Mouse (Mus musculus): ENCODE results near the gene Ppp1r37. TPM values are rescaled to one million over a fixed set of nuclear protein-coding genes. Genes with fewer than 3 reads are reported as not detected.
"Not testable (repeated sequence)": the region's sequence is repeated elsewhere in the genome, so short reads cannot be mapped to it uniquely, and the experiment has no call there.

Ppp1r37 gene
- 10 to 100 TPM; 48.0 to 52.3 TPM for total RNA-seq (2021)

DNA sequence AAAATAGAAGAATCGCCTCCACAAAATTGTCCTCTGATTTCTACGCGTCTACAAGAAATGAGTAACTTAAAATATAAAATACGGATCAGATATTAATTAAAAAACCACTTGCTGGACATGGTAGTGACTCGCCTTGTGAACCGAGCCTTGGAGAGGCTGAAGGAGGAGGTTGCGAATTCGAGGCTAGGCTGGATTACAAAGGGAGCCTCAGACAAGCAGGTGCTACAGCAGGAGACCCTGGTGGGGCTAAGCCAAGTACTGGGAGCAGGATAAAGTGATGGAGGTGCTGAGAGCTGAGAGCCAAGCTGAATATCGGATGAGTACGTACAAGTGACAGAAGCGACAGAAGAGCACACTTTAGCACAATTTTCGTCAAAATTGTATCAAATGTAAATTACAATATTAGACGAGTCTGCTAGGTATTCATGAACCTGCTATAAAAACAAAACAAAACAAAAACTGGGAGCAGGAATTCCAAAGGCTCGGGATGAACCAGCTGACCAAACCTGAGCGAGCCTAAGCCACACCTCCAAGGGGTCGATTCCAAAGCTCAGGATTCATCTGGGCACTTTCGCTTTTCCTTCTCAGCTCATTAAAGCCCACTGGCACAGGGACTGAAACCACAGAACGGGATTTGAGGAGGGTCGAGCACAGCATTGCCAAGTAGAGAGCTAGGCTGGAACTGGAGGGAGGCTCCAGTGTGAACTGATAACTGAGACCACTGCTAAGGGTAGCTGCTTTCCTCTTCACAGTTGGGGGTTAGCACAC is at the start of gene Ppp1r37:
TSS of gene Ppp1r37 (minus strand) at position 434 of the 768 bp plus-strand sequence.
- intact Hi-C loops (cut with DNase I), result loop anchor here (5.0 kb wide), 1 partner anchor 56 kb away; the partner anchor contains the start of genes Bloc1s3 and Trappc6a
- no peak for DNase-seq (ENCODE audit: low spot score)

DNA sequence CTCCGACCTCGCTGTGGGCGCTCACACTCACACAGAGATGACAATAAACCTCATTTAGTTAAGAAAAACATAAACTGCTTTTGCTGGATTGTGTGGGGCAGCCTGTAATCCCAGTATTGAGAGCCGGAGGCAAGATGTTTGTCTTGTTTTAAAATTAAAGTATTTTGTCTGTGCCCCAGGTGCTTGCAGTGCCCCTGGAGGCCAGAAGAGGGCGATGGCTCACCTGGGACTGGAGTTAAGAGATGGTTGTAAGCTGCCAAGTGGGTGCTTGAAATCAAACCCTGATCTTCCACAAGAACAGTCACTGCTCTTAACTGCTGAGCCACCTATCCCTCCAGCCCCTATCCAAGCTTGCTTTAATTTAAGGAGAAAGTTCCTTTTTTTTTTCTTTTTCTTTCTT is 48.1 kb upstream of the Ppp1r37 start:
- intact Hi-C loops (cut with DNase I), result no loop called here
- no peak for DNase-seq (ENCODE audit: low spot score)

DNA sequence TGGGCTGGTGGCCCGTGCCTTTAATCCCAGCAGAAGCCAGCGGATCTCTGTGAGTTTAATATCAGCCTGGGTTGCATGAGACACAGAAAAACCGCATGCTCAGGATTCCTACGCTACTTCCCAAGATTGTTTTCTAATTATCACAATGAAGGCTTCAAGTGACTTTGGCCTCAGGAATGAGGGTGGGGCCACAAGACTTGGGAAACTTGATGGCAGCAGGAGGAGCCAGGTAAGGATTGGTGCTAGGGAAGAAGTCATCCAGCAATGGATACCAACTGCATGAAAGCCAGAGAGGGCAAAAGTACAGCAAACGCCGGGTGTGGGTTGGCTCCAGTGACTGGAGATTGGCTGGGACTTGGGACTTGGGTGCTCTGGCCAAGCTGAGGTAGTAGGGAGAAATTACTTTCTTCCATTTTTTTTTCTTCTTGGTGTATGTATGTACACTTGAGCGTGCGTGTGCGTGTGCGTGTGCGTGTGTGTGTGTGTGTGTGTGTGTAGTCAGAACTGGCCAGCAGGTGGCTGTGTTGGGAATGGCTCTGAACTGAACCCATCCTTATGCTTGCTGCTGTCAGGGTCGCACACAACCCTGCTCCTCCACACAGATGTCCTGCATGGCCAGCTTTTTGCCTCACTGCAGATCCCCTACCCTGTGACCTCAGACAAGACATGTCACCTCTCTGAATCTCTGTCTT is 46.9 kb upstream of the Ppp1r37 start:
- intact Hi-C loops (cut with DNase I), result no loop called here
- DNase-seq (ENCODE audit: low spot score), result no peak

DNA sequence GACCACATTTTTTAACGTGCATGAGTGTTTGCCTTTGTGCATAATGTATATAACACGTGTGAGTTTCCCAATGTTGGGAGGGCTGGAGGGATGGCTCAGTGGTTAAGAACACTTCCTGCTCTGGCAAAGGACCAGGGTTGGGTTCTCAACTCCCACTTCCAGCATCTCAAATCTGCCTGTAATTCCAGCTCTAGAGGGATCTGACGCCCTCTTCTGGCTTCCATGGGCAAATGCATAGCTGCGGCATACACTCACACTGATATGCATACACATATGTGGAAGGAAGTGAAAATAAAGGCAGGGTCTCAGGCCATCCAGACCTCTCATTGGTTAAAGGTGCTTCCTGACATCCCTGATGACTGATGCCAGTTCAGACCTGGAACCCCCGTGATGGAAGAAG is 44.4 kb upstream of the Ppp1r37 start:
- no peak for DNase-seq (ENCODE audit: low spot score)
- intact Hi-C loops (cut with DNase I), result no loop called here

DNA sequence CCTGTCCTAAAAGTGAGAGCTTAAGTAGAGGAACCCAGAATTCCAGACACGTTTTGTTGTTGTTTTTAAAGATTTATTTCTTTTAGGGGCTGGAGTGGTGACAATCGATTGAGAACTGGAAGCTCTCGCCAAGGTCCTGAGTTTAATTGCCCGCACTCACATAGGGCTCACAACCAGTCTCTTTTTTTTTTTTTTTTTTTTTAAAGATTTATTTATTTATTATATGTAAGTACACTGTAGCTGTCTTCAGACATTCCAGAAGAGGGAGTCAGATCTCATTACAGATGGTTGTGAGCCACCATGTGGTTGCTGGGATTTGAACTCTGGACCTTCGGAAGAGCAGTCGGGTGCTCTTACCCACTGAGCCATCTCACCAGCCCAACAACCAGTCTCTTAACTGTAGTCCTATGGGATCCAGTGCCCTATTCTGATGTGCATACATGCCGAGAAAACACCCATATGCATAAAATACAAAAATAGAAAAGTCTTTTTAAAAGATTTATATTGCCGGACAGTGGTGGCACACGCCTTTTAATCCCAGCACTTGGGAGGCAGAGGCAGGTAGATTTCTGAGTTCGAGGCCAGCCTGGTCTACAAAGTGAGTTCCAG is 41.8 kb upstream of the Ppp1r37 start:
- DNase-seq (ENCODE audit: low spot score); intact Hi-C loops (cut with DNase I): not testable (repeated sequence)

DNA sequence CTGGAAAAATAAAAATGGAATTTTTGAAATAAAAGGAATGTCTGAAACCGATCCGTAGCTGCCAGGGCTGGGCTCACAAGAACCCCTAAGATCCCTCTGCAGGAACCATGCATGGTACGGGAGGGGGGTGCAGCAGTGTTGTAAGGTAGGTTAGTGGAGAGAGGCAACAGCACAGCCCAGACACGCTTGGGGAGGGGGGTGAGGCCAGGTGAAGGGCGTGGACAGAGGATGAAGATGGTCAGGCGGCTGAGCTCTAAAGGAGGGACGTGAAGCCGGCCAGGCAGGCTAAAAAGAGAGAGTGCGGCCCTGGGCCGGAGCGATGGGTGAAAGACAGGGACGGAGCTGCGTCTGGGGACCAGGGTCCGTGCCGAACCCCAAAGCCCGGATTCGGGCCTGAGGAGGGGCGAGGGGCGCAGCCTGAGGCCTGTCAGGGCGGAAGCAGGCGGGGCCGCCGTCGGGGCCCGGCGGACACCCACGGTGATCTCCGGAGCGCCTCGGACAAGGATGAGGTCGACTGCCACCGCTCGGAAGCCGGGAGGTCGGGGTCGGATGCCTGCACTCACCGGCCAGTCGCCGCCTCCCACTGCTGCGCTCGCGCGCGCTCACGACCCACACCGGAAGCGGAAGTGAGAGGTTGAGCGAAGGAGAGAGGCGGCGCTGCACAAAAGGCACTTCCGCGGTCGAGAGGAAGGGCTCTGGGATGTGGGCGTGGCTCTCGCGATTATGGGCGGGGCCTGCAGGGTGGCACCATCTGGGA is 41.2 kb upstream of the Ppp1r37 start, which contains the start of gene Clasrp:
TSS of gene Clasrp (minus strand) at position 638 of the 757 bp plus-strand sequence.
- intact Hi-C loops (cut with DNase I), result no loop called here
- peak; percentile 91 for DNase-seq (ENCODE audit: low spot score)

DNA sequence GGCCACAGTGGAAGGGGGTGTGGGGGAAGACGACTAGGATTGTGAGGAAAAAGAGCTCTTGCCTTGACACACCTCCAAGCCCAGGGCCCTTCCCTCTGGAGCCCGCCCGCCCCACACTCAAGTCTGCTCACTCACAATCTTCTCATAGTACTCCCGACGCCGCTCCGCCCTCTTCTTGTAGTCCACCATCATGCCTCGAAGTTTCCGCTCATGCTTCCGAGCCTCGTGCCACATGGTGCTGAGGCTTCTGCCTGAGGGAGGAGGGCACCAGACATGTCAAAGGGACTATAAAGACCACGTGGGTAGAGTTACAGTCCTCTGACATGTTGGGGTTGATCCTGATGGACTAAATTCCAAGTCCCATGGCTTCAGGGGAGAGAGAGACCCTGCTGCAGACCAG is 40.2 kb upstream of the Ppp1r37 start:
- intact Hi-C loops (cut with DNase I), result no loop called here
- no peak for DNase-seq (ENCODE audit: low spot score)

DNA sequence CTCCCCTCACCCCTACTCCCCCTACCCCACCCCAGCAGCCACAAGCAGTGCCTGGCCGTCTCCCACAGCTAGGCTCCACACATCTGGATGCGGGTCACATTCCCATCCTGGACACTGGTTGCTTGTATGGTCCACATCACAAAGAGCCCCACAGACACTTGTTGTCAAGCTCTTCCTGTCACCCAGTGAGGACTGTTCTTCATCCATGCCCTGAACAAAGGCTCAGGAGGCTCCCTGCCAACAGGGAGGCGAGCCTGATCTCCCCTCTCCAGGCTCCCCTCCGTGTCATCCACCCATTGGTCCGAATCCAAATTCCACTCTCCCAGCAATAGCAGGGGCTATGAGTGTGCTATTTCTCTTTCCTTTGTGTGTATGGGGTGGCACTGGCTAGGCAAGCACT is 37.7 kb upstream of the Ppp1r37 start:
- intact Hi-C loops (cut with DNase I), result no loop called here

DNA sequence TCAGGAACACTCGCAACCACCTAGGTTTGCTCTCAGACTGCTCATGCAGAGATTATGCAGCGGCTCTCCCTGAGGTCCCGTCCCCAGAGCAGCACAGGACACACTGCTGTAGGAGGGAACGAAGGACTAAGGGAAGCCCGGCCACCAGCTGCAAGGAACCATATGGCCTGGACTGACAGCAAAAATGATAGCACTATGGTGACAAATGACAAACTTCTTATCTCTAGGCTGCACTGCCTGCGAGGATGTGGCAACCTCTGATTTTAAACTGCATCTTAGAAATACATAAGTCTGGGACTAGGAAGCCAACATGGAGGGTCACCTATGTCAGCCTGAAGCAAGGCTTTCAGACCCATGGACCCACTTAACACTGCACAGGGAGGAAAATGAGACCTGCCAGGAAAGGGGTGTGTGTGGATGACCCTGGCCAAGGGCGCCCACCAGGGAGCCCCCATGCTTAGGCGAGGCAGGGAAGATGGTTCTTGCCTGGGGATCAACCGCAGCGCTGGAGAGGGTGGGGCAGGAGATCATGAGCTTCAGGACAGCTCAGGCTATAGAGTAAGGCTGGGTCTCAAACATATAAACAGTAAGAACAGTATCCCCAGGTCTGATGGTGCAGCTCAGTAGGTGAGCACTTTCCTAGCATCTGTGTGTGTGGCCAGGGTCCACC is 30.3 kb upstream of the Ppp1r37 start:
- intact Hi-C loops (cut with DNase I), result no loop called here

More for the DNA sequence above, 37.7 kb upstream of the Ppp1r37 start:
- DNase-seq (ENCODE audit: low spot score), result no peak

DNA sequence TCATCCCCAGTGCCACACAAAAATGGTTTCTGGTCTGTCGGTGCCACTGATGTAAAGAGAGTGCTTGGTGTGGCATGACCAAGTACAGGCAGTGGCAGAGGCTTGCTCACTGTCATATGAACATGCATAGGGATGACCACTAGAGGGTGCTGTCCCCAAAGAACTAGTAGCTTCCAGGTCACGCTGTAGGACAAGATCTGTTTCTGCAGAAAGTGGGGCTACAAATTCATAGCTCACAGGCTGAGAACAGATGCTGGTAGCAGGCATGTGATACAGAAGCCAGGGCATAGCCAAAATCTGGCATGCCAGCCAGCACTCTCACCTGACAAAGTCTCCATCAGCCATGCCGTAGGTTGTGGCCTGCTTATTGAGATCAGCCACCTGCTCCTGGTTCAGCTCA is 27.0 kb upstream of the Ppp1r37 start:
- intact Hi-C loops (cut with DNase I), result no loop called here
- no peak for DNase-seq (ENCODE audit: low spot score)

More for the DNA sequence above, 30.3 kb upstream of the Ppp1r37 start:
- no peak for DNase-seq (ENCODE audit: low spot score)

DNA sequence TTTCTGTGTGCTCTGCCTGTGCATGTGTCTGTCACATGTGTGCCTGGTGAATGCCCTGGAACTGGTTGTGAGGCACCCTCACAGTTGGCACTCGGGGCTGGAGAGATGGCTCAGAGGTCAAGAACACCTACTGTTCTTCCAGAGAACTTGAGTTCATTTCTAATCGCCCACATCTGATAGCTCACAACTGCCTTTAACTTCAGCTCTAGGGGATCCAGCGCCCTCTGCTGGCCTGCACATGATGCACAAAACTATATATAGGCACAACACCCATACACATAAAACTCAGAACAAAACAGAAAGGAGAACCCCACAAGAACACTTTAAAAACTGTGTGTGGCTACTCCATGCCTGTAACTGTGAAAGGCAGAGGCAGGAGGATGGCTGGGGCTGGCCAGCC is 26.3 kb upstream of the Ppp1r37 start:
- no peak for DNase-seq (ENCODE audit: low spot score)
- intact Hi-C loops (cut with DNase I), result no loop called here

DNA sequence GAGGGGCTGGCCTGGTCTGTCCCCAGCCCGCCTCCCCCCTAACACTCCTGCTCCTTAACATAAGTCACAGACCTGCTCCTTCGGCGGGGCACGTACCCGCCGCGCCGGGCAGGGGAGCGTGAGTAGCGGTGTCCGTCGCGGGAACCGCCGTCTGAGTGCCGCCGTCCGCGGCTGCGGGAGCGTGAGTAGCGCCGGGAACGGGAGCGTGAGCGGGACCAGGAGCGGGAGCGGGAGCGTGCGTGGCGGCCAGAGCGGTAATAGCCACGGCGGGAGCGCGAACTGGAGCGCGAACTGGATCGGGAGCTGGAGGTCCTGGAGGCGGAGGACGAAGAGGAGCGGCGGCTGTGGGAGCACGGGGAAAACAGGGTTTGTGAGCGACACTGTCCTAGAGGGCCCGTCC is 23.4 kb upstream of the Ppp1r37 start:
- DNase-seq (ENCODE audit: low spot score), result no peak
- intact Hi-C loops (cut with DNase I), result no loop called here

DNA sequence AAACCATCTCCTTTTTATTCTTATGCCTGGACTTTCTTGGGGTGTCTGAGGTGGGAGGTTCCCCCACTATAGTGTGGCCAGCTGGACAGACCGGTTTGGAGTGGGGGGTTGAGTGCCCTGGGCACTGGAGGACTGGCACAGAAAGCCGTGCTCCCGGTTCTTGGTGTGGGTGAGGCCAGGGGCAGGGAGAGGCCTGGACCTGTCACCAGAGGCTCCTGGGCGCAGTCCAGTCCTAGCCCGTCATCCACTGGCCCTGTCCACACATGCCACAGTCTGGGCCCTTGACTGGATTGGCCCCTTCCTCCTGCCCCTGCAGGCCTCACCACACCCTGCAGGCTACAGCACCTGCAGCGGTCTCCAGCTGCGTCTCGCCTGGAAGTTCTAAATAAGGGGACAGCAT is 17.8 kb upstream of the Ppp1r37 start:
- no peak for DNase-seq (ENCODE audit: low spot score)
- intact Hi-C loops (cut with DNase I), result no loop called here

DNA sequence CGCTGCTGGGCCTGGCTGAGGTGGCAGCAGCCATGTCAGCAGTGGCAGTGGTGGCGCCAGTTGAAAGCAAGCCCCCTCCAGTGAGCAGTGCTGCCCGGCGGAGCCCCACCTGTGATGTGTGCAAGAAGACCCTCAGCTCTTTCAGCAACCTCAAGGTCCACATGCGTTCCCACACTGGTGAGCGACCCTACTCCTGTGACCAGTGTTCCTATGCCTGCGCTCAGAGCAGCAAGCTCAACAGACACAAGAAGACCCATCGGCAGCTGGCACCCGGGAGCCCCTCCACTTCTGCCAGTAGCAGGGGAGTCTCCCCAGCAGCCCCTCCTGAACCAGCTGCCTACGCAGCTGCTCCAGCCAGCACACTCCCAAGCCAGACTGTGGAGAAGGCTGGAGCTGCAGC is 16.9 kb upstream of the Ppp1r37 start:
- intact Hi-C loops (cut with DNase I), result no loop called here

DNA sequence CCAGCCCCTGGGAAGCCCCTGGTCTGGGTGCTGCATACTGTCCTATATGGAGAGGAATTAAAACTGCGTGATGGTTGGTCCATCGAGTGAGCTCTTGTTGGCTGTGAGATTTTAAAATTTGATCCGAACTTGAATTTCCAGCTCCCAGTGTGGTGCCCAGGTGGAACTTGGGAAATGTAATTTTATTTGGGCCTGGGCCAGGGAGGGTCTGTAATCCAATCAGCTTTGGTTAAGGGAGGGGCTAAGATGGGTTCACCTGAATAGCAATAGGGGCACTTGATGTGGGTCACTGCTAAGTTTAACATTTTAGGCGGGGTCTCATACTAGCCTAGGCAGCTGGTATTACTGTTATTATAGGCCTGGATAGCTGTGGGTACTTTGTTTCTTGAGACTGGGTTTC is 15.6 kb upstream of the Ppp1r37 start:
- intact Hi-C loops (cut with DNase I), result no loop called here
- DNase-seq (ENCODE audit: low spot score), result no peak

More for the DNA sequence above, 16.9 kb upstream of the Ppp1r37 start:
- no peak for DNase-seq (ENCODE audit: low spot score)

DNA sequence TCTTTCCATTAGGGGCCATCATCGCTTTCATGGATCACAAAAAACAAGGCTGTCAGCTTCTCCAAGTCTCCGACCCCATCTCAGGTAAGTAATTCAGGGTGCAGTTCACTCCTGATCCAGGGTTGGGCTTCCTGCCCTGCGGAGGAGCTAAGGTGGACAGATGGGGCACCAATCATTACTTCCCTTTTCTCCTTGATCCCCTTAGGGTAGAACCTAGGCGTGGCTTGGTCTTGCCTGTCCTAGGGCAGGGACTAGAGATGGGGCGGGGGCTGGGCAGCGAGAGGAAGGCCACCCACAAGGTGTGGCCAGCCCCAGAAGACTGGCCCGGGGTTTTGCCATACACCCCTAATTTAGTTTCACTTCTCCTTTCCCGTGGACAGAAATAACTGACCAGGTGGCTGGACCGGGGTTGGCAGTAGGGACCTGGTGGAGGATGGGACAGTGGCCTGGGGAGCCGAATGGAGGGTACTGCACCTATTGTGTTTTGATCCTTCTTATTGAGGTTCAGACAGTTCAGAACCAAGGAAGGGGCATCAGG is 15.1 kb upstream of the Ppp1r37 start:
- DNase-seq (ENCODE audit: low spot score), result no peak
- intact Hi-C loops (cut with DNase I), result no loop called here

DNA sequence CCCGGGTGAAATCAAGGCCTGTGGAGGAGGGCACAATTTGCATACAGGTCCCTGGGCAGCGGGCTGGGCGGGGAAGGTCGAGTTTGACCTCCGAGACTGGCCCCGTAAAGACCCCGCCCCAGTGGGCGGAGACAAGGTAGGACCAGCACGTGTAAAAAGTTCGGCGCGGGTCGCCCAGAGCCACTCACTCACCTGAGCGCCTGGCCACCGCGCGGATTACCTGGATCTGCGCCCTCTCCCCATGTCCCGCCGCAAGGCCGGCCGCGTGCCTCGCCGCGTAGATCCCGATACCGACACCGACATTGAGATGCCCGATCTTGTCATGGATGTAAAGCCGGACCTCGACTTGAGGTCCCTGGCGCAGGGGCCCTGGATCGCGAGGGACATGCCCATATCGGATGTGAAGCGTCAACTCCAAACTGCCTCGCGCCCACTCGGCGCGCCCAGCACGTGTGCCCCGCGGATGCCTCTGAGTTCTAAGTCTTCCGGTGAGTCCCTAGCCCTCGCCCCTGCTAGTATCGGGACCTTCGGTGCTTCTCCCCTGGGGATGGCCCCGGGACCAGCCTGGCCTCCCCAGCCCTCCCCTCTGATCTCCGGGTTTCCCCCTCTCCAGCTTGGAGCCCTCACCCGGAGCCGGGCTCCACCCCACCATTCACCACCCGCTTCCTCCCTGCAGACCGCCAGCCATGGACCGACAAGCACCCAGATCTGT is 14.4 kb upstream of the Ppp1r37 start, which contains the start of the genes Zfp296 and Gemin7:
TSS of gene Zfp296 (plus strand) at position 147 of the 712 bp plus-strand sequence.
TSS of gene Gemin7 (minus strand) at position 455 of the 712 bp plus-strand sequence.
- intact Hi-C loops (cut with DNase I), result no loop called here
- DNase-seq (ENCODE audit: low spot score), result no peak

DNA sequence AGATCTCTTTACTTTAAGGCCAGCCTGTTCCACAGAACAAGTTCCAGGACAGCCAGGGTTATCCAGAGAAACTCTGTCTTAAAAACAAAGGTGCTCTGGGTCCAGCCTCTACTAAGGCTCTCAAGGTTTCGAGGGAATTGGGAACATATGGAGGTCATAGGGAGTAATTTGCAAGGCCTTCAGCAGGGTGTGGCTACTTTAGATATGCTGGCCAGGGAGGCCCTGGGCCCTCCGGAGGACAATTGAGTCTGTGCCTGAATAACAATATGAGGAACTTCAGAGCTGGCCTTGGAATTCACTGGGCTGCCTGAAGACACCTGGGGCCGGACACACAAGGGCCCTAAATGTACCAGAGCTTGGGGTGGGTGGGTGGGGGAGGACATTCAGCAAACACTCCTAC is 12.7 kb upstream of the Ppp1r37 start:
- no peak for DNase-seq (ENCODE audit: low spot score)
- intact Hi-C loops (cut with DNase I), result no loop called here

DNA sequence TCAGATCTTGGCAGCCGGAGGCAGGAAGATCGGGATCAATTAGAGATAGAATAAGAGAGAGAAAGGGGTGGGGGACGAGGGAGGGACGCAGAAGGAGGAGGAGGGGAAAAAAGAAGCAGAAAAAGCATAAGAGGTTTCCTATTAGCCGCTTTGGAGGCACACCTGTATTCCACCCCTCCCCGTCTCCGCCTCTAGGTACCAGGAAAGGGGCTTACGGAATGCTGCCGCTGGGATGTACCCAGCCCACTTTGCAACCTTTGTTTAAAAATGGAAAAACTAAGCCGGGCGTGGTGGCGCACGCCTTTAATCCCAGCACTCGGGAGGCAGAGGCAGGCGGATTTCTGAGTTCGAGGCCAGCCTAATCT is 10.9 kb upstream of the Ppp1r37 start:
- no peak for DNase-seq (ENCODE audit: low spot score)
- intact Hi-C loops (cut with DNase I), result loop anchor here (2.0 to 5.0 kb wide), 2 partner anchors 67 to 116 kb away; partner anchors contain the start of gene Mark4

Data from heart, postnatal 25 days (tissue).